Mouse (Mus musculus) bone marrow macrophage, adult 2 months (primary cell): ENCODE data around the gene Cstb. TPM values are rescaled to one million over a fixed set of nuclear protein-coding genes. Genes with fewer than 3 reads are reported as not detected.

ENCODE experiments used
- H3K27ac ChIP-seq: 2 replicates; pipeline ENCODE4 v1.5.1; 2012; ENCODE audit warnings: low read depth, low read length; ENCODE audit not compliant: insufficient read depth
- H3K4me1 ChIP-seq: 2 replicates; pipeline ENCODE4 v1.6.1; 2012; ENCODE audit warnings: low read length; ENCODE audit not compliant: control insufficient read depth, insufficient read depth
- H3K4me3 ChIP-seq: 2 replicates; pipeline ENCODE4 v1.5.1; 2012; ENCODE audit warnings: mild to moderate bottlenecking, low read length, moderate library complexity; ENCODE audit not compliant: insufficient read depth
- CTCF ChIP-seq: IDR thresholded peaks from 2 replicates; pipeline ENCODE4 v1.5.1; 2012; ENCODE audit warnings: low read depth, mild to moderate bottlenecking, low read length, moderate library complexity
- POLR2A ChIP-seq: IDR thresholded peaks from 2 replicates; pipeline ENCODE4 v1.6.1; 2012; ENCODE audit warnings: mild to moderate bottlenecking, low read depth, low read length, borderline replicate concordance
- polyA plus RNA-seq: library from polyadenylated mRNA; stranded (reverse); fragments of >200 nt; gene quantifications from 2 replicates; pipeline ENCODE4 v1.2.4, GENCODE M21; 2012; ENCODE audit not compliant: missing spikeins, insufficient read depth, insufficient read length

Cstb gene
- polyA plus RNA-seq, 1 experiment, result 743 TPM

DNA sequence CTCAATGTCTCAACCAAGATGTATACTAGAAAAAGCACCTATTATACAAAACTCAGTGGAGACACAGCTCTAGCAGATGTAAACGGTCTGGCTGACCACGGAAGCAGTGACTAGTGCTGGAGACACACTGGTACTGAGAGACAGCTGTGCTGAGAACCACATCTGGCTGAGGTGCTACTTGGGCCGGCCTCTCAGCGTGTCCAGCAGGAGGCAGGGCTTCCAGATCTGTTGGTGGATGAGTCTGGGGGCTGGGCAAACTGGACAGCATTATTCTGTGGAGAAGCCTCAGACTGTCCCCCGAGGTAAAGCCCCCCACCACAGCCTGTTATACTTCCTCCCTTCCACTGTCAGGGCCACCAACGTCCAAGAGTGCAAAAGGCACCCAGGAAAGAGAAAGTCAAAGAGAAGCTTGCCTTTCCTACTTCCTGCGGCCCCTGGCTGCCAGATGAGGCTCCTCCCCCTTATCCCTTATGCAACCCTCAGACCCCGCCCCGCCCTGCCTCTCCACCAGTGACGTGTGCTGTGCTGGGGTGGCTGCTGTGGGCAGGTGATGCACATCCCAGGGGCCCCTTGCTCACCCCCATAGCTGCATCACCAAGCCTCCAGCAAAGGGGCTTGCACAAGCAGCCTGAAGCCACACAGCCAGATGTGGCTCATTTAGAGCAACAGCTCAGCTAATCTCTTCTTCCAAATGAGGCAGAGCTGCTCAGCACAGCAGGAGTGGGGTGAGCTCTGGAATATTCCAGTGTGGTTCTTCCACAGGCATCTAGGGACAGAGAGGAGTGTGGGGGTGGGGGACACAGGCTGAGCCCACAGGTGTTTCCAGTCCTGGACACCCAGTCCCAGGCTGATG lies 32.3 kb downstream of the Cstb start:
- Histone ChIP-seq H3K4me1 (peaks cover 61% of the 10 kb centered on the region), H3K4me3 (peak overlapping the region; percentile 26), H3K27ac (peak overlapping the region; percentile 61)
- TF ChIP-seq CTCF (0 out of 2 replicates have a peak, but pooled peaks have one; percentile 36), POLR2A (no peak)

DNA sequence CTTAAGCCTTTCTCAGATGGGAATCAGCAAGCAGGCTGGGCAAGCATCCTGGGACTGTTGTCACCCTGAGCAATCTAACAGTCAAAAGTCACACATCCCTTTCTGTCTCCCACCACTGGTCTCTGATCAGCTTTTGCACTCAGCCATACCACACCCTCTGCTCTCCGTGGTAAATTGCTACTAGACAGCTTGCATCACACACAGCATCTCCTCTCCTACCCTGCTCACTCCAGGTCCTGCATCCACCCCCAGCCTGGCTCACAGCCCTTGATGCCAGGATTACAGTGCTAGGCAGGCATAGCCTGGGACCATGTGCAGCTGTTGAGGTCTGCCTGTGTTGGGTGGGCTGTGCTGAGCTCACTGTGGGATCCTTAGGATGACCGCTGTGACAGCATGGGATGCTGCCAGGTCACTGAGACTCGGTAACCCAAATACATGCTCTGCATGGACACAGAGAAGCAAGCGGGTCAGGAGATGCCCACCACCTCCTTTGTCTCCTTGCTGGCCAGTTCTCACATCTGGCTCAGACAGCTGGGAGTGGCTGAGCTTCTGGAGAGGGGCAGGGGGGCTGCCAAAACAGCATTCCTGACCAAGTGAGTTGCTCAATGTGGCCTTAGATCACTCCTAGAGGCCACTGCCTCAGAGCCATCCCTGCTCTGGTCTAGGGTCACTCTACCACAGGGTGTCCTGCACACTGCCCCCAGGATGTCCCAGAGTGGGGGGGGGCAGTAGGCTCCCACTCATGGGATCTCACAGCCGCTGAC lies 33.1 kb downstream of the Cstb start:
- 0 out of 2 replicates have a peak overlapping the region, but pooled peaks have one; percentile 5 for H3K27ac ChIP-seq
- H3K4me1 ChIP-seq, result peaks cover 64% of the 10 kb centered on the region
- no peak for TF ChIP-seq POLR2A
- no peak for TF ChIP-seq CTCF

DNA sequence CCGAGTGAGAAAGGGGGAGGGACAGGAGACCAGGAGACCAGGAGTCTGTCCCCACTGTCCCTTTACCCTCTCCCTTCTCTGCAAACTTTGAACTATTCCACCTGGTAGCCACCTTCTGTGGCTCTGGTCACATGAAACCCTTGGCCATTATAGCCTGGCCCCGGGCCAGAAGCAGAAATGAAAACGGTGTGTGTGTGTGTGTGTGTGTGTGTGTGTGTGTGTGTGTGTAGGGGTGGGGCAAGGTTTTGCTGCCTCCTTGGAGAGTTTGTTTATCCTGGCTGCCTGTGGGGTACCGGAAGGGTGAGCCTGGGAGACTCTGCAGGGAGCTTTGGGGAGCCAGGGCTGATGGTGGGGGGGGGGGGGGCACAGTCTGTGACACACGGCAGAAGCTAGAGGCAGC lies 35.0 kb downstream of the Cstb start:
- H3K27ac ChIP-seq, result no peak overlapping the region
- TF ChIP-seq POLR2A (no peak), CTCF (no peak)
- H3K4me3 ChIP-seq, result no peak overlapping the region
- peaks cover 55% of the 10 kb centered on the region for H3K4me1 ChIP-seq

More for the DNA sequence above, 33.1 kb downstream of the Cstb start:
- no peak overlapping the region for H3K4me3 ChIP-seq

DNA sequence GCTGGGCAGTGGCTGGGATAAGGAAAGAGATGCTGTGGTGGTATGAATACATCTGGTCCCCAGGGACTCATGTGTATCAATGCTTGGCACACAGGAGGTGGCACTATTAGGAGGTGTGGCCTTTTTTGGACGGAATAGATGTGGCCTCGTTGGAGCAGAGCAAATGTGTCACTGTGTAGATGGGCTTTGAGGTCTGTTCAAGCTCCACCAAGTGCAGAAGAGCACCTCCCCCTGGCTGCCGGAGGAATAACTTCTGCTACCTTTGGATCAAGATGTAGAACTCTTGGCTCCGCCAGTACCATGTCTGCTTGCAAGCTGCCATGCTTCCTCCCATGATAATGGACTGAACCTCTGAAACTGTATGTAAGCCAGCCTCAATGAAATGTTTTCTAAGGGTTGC lies 36.3 kb downstream of the Cstb start:
- TF ChIP-seq CTCF, result peak; percentile 68
- TF ChIP-seq POLR2A, result no peak
- no peak overlapping the region for H3K27ac ChIP-seq
- H3K4me1 ChIP-seq, result peaks cover 56% of the 10 kb centered on the region
- no peak overlapping the region for H3K4me3 ChIP-seq

DNA sequence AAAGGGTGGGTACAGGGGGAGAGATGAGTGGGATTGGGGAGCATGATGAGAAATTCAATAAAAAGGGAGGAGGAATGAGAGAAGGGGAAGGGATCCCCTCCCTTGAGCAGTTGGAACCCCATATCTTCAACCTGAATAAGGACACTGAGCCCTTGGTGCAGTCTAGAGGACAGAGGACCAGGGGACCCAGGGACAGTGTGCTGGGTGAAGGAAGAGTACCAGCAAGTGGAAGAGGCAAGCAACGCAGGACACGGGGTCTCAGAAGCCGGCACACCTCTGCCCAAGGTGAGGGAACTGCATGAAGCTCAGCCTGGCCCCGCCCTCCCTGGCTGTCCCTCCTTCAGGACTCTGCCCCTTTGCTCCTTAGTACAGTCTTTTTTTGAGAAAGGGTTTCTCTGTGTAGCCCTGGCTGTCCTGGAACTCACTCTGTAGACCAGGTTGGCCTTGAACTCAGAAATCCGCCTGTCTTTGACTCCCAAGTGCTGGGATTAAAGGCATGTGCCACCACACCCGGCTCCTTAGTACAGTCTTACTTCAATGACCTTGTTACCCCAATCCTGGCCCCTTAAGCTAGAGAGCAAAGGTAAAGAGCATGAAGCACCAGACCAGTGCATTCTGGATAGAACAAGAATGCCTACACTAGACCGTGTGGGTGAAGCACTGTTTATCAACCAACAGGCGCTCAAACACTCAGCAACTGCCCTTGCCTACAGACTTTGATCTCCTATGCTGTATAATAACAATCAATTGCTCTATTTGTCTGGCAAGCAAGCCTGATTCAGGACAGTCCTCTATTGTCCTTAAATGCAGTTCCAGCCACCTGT lies 37.7 kb downstream of the Cstb start:
- no peak overlapping the region for H3K27ac ChIP-seq
- H3K4me3 ChIP-seq, result peak overlapping the region; percentile 93
- peaks cover 58% of the 10 kb centered on the region for H3K4me1 ChIP-seq
- TF ChIP-seq CTCF, result no peak
- no peak for TF ChIP-seq POLR2A

DNA sequence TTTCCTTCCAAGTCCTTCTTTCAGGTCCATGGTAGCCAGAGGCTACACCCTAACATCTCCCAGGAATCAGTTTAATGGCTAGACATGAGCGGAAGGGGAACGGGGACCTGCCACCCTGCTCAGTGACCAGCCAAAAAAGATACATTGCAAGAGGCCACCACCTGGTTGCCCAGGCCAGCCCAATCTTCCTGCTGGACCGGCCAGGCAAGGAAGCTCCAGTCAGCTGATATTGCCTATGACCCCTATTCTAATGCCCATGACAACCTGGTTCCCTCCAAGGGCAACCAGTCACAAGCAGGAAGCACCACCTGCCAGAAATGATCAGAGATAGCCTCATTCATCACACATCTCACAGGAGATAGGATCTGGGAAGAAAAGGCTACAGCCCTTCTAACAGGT lies 38.3 kb downstream of the Cstb start:
- peak overlapping the region; percentile 93 for H3K4me3 ChIP-seq
- TF ChIP-seq CTCF (no peak), POLR2A (no peak)

DNA sequence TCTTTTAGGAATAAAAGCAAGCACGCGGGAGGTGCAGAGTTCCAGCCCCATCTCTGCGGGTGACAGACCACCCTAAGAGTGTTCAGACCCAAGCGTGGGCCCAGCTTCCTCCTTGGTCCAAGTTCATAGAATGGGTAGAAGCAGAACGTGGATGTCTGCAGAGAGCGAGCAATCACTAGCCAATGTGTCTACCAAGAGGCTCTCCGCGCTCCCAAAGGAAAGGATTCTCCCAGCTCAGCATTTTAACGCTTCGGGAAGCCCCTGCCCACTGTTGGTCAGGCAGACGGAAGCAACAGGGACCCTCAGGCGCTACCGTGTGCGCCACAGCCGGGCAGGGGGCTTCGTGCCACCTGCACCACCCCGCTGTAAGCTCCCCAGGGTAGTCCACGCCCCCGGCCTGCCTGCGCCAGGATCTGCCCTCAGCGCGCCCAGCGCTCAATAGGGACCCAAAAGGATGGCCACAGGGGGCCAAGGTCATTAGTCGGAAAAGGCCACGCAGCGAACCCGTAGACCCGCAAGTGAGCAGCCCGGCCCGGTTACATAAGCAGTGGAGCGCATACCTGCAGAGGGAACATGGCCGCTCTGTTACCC lies 38.8 kb downstream of the Cstb start:
- peaks cover 53% of the 10 kb centered on the region for H3K4me1 ChIP-seq
- peak overlapping the region; percentile 71 for H3K27ac ChIP-seq

More for the DNA sequence above, 38.3 kb downstream of the Cstb start:
- peaks cover 55% of the 10 kb centered on the region for H3K4me1 ChIP-seq
- peak overlapping the region; percentile 71 for H3K27ac ChIP-seq

DNA sequence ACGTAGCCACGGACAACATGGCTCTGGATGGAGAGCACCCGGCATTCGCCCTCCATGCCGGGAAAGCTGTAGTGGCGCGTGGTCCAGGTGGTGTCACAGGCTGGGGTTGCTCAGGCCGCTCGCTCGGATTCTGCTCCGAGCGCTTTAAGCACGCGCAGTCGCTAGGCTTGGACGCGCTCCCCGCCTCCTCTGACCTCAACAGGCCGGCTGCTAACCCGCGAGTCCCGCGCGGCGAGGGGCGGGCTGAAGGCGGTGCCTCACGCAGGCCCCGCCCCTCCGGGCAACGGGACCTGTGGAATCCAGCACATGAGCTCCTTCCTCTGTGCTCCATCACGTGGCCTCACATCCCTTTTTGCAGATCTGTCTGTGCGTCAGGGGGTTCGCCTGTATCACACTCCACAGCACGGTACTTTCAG lies 39.3 kb downstream of the Cstb start, which contains the start of gene Pdxk:
TSS of gene Pdxk (minus strand) at position 184 of the 416 bp plus-strand sequence.
- Histone ChIP-seq H3K4me1 (peaks cover 54% of the 10 kb centered on the region), H3K4me3 (peak within 1 kb of the TSS; percentile 93), H3K27ac (peak within 1 kb of the TSS; percentile 96)
- TF ChIP-seq CTCF, result no peak
- peak; percentile 91 for TF ChIP-seq POLR2A

More for the DNA sequence above, 38.8 kb downstream of the Cstb start:
- H3K4me3 ChIP-seq, result peak overlapping the region; percentile 93
- TF ChIP-seq CTCF, result no peak
- no peak for TF ChIP-seq POLR2A

DNA sequence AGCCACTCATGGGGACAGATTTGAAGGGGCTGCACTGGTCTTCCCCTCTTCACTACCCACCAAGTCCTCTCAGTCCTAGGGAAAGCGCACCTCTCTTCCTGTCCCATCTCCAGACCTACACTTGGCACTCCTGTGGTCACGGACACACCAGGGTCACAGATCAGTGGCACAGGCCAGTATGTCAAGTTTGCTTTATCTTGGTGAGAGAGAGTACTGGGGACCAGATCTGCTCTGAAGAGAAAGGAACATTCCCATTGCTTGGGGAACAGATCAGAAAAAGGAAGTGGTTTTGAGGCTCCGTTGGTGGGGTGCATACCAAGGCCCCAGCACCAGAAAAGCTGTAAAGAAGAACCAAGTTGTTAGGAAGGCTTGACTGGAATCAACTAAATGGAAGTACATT lies 40.0 kb downstream of the Cstb start:
- peak overlapping the region; percentile 96 for H3K27ac ChIP-seq

More for the DNA sequence above, 40.0 kb downstream of the Cstb start:
- H3K4me3 ChIP-seq, result peak overlapping the region; percentile 59
- TF ChIP-seq POLR2A (0 out of 2 replicates have a peak, but pooled peaks have one; percentile 29), CTCF (no peak)
- peaks cover 56% of the 10 kb centered on the region for H3K4me1 ChIP-seq
